Mouse (Mus musculus): ENCODE data around the gene Mpped1.

GRCm38 (mm10) chr15:83758958-83759357 lies 20.3 kb upstream of the Mpped1 start:
- TF ChIP-seq CTCF (conservative IDR thresholded peaks at IDR 0.05; ENCODE audit: insufficient read depth, insufficient read length, low read depth, low read length) (peak; percentile 41), POLR2A (IDR thresholded peaks at IDR 0.05; ENCODE audit: low read depth, low read length) (no peak)

Data from kidney, adult 2 months (tissue).